Mouse (Mus musculus): ENCODE data around the gene Zkscan5. TPM values are rescaled to one million over a fixed set of nuclear protein-coding genes. Genes with fewer than 3 reads are reported as not detected.

The Zkscan5 gene
- 1 to 10 TPM; 9.5 to 9.9 TPM for total RNA-seq (2023)

DNA sequence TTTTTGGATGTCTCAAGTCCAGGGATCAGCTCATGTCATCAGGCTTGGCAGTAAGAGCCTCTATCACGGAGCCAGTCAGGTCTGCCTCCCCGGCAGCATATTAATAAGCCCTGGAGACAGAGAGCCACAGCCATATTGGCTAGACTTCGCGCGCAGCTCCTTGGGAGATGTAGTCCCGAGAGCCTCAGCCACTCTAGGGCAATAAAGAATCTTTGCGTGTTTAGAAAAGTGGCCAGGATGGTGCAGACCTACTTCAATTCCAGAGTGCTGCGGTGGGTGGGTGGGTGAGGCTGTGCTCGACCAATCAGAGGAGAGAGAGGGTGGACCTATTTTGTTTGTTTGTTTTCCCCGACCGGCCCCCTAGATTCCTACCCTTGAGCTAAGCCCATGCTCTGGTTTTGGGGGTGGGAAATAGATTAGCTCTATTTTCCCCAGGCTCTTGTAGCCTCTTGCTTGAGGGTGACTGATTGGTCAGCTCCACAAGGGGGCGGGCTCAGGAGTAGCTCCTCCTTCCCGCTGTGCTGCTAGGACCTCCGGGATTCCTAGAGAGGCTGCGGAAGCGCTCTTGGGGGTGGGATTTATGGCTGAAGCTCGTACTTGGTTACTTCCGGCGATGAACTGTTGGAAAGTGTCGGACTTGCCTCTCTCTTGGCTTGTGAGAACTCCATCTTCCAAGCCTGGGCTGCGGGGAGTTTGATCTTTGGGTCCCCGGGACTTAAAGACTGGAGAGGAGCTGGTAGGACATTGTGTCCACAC is at the start of gene Zkscan5:
Gene Zkscan5 (plus strand): TSS at position 627 of the 756 bp plus-strand sequence.

DNA sequence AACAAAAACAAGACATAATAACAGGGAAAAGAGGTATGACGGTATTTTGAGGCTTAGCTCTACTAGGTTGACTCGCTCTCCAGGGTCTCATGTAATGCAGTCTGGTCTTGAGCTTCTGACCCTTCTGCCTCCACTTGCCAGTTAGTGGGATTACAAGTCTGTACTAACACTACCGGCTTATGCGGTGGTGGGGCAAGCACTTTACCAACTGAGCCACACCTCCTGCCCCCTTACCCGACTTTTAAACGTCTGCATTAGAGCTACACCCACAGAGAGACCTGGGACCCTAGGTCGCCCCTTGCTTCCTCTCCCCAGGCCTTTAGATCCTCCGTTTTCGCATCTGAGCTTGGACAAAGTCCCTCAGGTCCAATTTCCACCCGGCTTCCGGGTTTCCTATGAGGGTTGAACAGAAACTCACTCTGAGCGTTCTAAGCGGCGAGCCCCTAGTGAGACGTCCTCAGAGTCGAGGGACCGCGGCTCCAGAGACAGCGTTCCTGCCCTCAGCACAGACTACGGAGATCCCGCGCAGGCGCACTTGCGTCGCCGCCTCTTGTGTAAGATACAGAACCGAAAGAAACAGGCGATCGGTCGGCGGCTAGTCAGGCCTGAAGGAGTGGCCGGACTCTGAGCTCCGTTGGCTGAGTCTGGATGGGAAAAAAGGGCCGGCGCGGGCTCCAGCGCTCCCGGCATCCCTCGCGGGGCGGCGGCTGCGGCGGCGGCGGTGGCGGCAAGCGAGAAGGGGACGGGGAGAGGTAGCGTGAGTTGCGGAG is 37.6 kb upstream of the Zkscan5 start, which contains the start of the genes Ptcd1 and Cpsf4:
Gene Ptcd1 (minus strand): TSS at position 573 of the 770 bp plus-strand sequence.
Gene Cpsf4 (plus strand): TSS at position 678 of the 770 bp plus-strand sequence.

DNA sequence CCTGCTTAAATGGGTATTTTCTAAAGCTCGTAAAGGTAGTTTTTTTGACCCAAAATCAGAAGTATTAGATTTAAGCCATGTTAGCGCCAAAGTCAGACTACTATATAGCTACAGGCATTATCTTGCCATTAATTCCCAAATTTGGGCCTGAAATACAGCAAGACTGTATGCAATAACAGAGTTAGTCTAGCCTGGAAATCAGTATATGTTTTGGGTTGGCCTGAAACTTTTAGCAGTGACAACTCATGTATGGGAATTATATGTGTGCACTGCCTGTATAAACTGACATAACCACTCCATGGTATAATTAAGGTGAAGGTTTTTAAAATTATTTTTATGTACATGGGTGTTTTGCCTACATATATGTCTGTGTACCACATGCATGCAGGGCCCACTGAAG is 12.4 kb upstream of the Zkscan5 start, which contains the start of gene Atp5j2:
Gene Atp5j2 (minus strand): TSS at position 101 of the 400 bp plus-strand sequence.

GRCm38 (mm10) chr5:145201321-145201991 is 2.9 kb upstream of the Zkscan5 start, which contains the start of gene Zkscan14:
Zkscan14 (minus strand) TSS chr5:145201868.

DNA sequence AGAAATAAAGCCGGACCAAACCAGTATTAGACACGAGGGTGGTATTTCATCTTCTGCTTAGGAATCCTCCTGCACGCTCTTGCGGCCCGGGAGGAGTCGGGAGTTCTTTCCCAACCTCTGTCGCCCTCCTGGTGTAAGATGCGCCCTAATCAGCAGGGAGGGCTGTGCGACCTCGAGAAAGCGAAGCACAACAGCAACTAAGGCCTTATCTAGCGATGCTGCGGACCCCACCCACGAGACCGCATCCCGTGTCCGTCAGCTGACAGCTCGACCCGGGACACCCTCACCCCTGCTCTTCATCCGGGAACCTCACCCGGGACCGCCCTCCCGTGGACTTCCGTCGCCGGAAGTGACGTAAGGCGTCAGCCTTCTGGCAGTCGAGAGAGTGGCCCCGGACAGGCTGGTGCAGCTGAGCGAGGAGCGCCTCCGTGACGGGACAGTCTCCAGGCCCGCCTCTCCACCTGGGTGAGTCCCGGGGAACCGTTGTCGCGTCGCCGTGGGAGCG is 27.1 kb downstream of the Zkscan5 start, which contains the start of gene Zfp655:
Gene Zfp655 (plus strand): TSS at position 349 of the 505 bp plus-strand sequence.

Other genes with a start within 250 kb of the Zkscan5 start
- gene Smurf1, start 238.7 kb upstream of the Zkscan5 start, total RNA-seq (2023) = 10 to 100 TPM; 21.5 to 25.2 TPM
- not detected for gene Gm4871, start 171.8 kb upstream of the Zkscan5 start, total RNA-seq (2023)
- not detected for gene 1700018F24Rik, start 161.6 kb upstream of the Zkscan5 start, total RNA-seq (2023)
- gene Arpc1a, start 120.7 kb upstream of the Zkscan5 start, total RNA-seq (2023) = 10 to 100 TPM; 92.3 to 99.4 TPM
- not detected for gene Kpna7, start 120.5 kb upstream of the Zkscan5 start, total RNA-seq (2023)
- 100 to 1,000 TPM; 496 to 499 TPM for gene Arpc1b, start 90.3 kb upstream of the Zkscan5 start, total RNA-seq (2023)
- 10 to 100 TPM; 48.3 to 56.8 TPM for gene Pdap1, start 64.3 kb upstream of the Zkscan5 start, total RNA-seq (2023)
- 100 to 1,000 TPM; 196 to 197 TPM for gene Bud31, start 64.2 kb upstream of the Zkscan5 start, total RNA-seq (2023)
- 10 to 100 TPM; 22.1 to 23.9 TPM for gene Ptcd1, start 37.5 kb upstream of the Zkscan5 start, total RNA-seq (2023)
- 10 to 100 TPM; 41.5 to 43.8 TPM for gene Cpsf4, start 37.3 kb upstream of the Zkscan5 start, total RNA-seq (2023)
- 100 to 1,000 TPM; 114 to 135 TPM for gene Atp5j2, start 12.5 kb upstream of the Zkscan5 start, total RNA-seq (2023)
- 10 to 100 TPM; 34.9 TPM for gene Zkscan14, start 2.7 kb upstream of the Zkscan5 start, total RNA-seq (2023)
- 10 to 100 TPM; 68.3 to 74.0 TPM for gene Zfp655, start 27.2 kb downstream of the Zkscan5 start, total RNA-seq (2023)
- 10 to 100 TPM; 29.1 to 31.5 TPM for gene Zscan25, start 75.9 kb downstream of the Zkscan5 start, total RNA-seq (2023)
- gene Cyp3a57, start 140.7 kb downstream of the Zkscan5 start, total RNA-seq (2023) = not detected